Comparison of ENCODE assay signal across 8 mouse cellular contexts in the genomic region with DNA sequence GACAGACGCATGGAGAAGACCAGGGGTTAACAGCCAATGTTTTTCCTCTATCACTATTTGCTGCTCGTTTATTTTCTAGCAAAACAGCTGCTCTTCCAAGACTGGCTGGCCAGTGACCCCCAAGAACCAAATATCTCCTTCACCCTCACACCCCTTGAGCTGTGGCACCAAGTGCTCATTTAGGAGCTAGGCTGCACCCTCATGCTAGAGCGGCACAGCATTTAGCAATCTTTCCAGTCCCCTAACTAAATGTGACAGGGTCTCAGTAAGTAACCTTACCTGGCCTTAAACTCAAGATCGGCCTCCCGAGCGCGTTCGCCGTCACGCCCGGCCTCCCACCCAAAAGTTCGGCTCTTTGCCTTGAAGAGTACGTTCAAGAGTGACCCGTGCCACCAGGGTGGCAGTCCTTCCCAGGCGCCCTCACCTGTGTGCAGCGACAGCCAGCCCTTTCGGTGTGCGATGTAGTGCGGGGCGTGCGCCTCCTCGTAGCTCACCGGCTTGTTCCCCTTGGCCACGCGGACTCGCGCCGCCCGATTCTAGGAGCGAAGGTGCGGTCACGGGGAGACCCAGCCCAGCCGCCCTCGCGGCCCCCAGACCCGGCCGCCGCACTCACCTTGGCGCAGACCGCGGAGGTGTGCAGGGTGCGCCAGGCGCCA. TPM values are rescaled to one million over a fixed set of nuclear protein-coding genes. Genes with fewer than 3 reads are reported as not detected.
A peak's percentile ranks its signal among the peaks of the same experiment; 100 is the strongest.
DNase-seq lines count a peak whose midpoint lies in the region; ATAC-seq and TF ChIP-seq lines count a peak whose summit lies in the region.

No protein-coding gene starts in this region.

- intact Hi-C loops in left cerebral cortex, postnatal 4 days (cut with DNase I) = loop anchor here (10.0 kb wide), 2 partner anchors 142 to 222 kb away; partner anchors contain the start of gene Ankrd36

- H3K4me2 ChIP-seq in kidney, embryonic 14.5 days (replicated peaks; ENCODE audit: low read depth, low read length) = peak overlapping the region; percentile 78
- H3K4me2 ChIP-seq in hindbrain, embryonic 12.5 days (replicated peaks) = peak overlapping the region; percentile 88
- H3K4me2 ChIP-seq in liver, postnatal 0 days (ENCODE audit: low read depth, low read length) = peak overlapping the region; percentile 94

- H3K9ac ChIP-seq in kidney, embryonic 14.5 days (ENCODE audit: low read depth, low read length) = peak overlapping the region; percentile 93
- H3K9ac ChIP-seq in ES-Bruce4 (ENCODE audit: low read depth, poor library complexity, severe bottlenecking) = peak overlapping the region; percentile 93
- peak overlapping the region; percentile 93 for H3K9ac ChIP-seq in hindbrain, embryonic 12.5 days
- H3K9ac ChIP-seq in liver, postnatal 0 days (replicated peaks) = peak overlapping the region; percentile 96

- no peak for TF ChIP-seq CTCF in ES-Bruce4 (IDR thresholded peaks at IDR 0.05; ENCODE audit: low read depth, low read length)
- TF ChIP-seq CTCF in liver, postnatal 0 days (IDR thresholded peaks at IDR 0.05; ENCODE audit: low read depth) = no peak

- peaks cover 19% of the 10 kb centered on the region for H3K36me3 ChIP-seq in kidney, embryonic 14.5 days (ENCODE audit: control insufficient read depth, insufficient read depth, low read length)
- H3K36me3 ChIP-seq in ES-Bruce4 (ENCODE audit: control insufficient read depth, insufficient read depth, low read length, poor library complexity, severe bottlenecking) = peaks cover 18% of the 10 kb centered on the region
- peaks cover 20% of the 10 kb centered on the region for H3K36me3 ChIP-seq in hindbrain, embryonic 12.5 days
- no peaks in the 10 kb centered on the region for H3K36me3 ChIP-seq in liver, postnatal 0 days (replicated peaks; ENCODE audit: insufficient read depth, low read length)

- peak overlapping the region; percentile 80 for H3K27ac ChIP-seq in kidney, embryonic 14.5 days (ENCODE audit: low read depth, low read length)
- H3K27ac ChIP-seq in ES-Bruce4 (ENCODE audit: insufficient read depth, low read length) = no peak overlapping the region
- H3K27ac ChIP-seq in hindbrain, embryonic 12.5 days = peak overlapping the region; percentile 71
- peak overlapping the region; percentile 79 for H3K27ac ChIP-seq in liver, postnatal 0 days (ENCODE audit: low read depth)

- H3K27me3 ChIP-seq in kidney, embryonic 14.5 days (ENCODE audit: control insufficient read depth, insufficient read depth, low read length) = no peaks in the 10 kb centered on the region
- H3K27me3 ChIP-seq in ES-Bruce4 (ENCODE audit: control insufficient read depth, insufficient read depth, low read length, poor library complexity, severe bottlenecking) = no peaks in the 10 kb centered on the region
- H3K27me3 ChIP-seq in hindbrain, embryonic 12.5 days = no peaks in the 10 kb centered on the region
- no peaks in the 10 kb centered on the region for H3K27me3 ChIP-seq in liver, postnatal 0 days (ENCODE audit: insufficient read depth, low read length)

- peak; percentile 81 for ATAC-seq in kidney, embryonic 14.5 days (ENCODE audit: low FRiP score, low TSS enrichment)
- peak; percentile 82 for ATAC-seq in hindbrain, embryonic 12.5 days (ENCODE audit: low FRiP score)
- peak; percentile 77 for ATAC-seq in liver, postnatal 0 days
- ATAC-seq in neutrophil, adult 5-6 weeks (ENCODE audit: extremely low read depth, insufficient number of reproducible peaks, low FRiP score, poor library complexity, severe bottlenecking) = peak; percentile 27; the same call in 1 of the 2 replicates

- H3K4me1 ChIP-seq in kidney, embryonic 14.5 days (ENCODE audit: control insufficient read depth, insufficient read depth, low read length) = peaks cover 8% of the 10 kb centered on the region; the same call in 1 of the 2 replicates
- H3K4me1 ChIP-seq in ES-Bruce4 (ENCODE audit: control insufficient read depth, insufficient read depth, low read length) = peaks cover 1% of the 10 kb centered on the region
- peaks cover 15% of the 10 kb centered on the region for H3K4me1 ChIP-seq in hindbrain, embryonic 12.5 days
- H3K4me1 ChIP-seq in liver, postnatal 0 days (ENCODE audit: insufficient read depth) = peaks cover 17% of the 10 kb centered on the region

- DNase-seq in kidney, postnatal 10 days = no peak
- peak; percentile 33 for DNase-seq in c-Kit-positive CD71-positive TER-119-positive erythroid progenitor cells, embryonic 14.5 days (ENCODE audit: low spot score)
- DNase-seq in liver, postnatal 0 days = no peak
- no peak for DNase-seq in left cerebral cortex, postnatal 4 days

- under 1% methylated on average over 43 of the region's 43 CpGs for WGBS in kidney, embryonic 14.5 days
- WGBS in hindbrain, embryonic 12.5 days = 1% methylated on average over 43 of the region's 43 CpGs
- WGBS in liver, postnatal 0 days (ENCODE audit: insufficient replicate concordance) = 1% methylated on average over 43 of the region's 43 CpGs

- no peak for TF ChIP-seq POLR2A in ES-Bruce4 (IDR thresholded peaks at IDR 0.05; ENCODE audit: insufficient read depth, low read length)

- H3K9me3 ChIP-seq in kidney, embryonic 14.5 days (ENCODE audit: control insufficient read depth, low read length) = no peaks in the 10 kb centered on the region
- H3K9me3 ChIP-seq in ES-Bruce4 (replicated peaks; ENCODE audit: control insufficient read depth, insufficient read depth, low read length, poor library complexity, severe bottlenecking) = no peaks in the 10 kb centered on the region
- H3K9me3 ChIP-seq in hindbrain, embryonic 12.5 days (replicated peaks) = no peaks in the 10 kb centered on the region
- H3K9me3 ChIP-seq in liver, postnatal 0 days (ENCODE audit: low read length) = no peaks in the 10 kb centered on the region

- TF ChIP-seq EP300 in ES-Bruce4 (IDR thresholded peaks at IDR 0.05; ENCODE audit: insufficient read depth, low read depth, low read length) = no peak
- TF ChIP-seq EP300 in liver, postnatal 0 days (IDR thresholded peaks at IDR 0.05; ENCODE audit: low read depth) = no peak

- peak overlapping the region; percentile 99 for H3K4me3 ChIP-seq in kidney, embryonic 14.5 days (ENCODE audit: low read length)
- H3K4me3 ChIP-seq in ES-Bruce4 (ENCODE audit: low read depth, low read length) = peak overlapping the region; percentile 93
- H3K4me3 ChIP-seq in hindbrain, embryonic 12.5 days = peak overlapping the region; percentile 96
- peak overlapping the region; percentile 98 for H3K4me3 ChIP-seq in liver, postnatal 0 days (ENCODE audit: low read depth, low read length)

RNA-seq across cellular contexts. Expression of gene Mrps24, which starts 8.5 kb away (rescaled TPM):
- 206 and 264 TPM in 2 replicates for polyA plus RNA-seq in kidney, embryonic 14.5 days (2014; fragmentation: Nextera tagmentation; extraction: Ambion mirVana)
- polyA plus RNA-seq in ES-Bruce4 (2011; ENCODE audit: insufficient read depth, insufficient read length, low read depth, missing spikeins) = 61.8 and 69.3 TPM in 2 replicates
- polyA plus RNA-seq in hindbrain, embryonic 12.5 days (2016; fragmentation: Nextera tagmentation; extraction: Ambion mirVana) = 137 and 162 TPM in 2 replicates
- 119 and 122 TPM in 2 replicates for polyA plus RNA-seq in liver, postnatal 0 days (2015; fragmentation: Nextera tagmentation; extraction: Ambion mirVana)
- total RNA-seq in neutrophil, adult 5-6 weeks (2017) = 29.9 and 38.4 TPM in 2 replicates
- total RNA-seq in left cerebral cortex, postnatal 4 days (2021) = 10 to 100 TPM; 90.3 to 93.2 TPM

RNA-seq across cellular contexts. Expression of gene Urgcp, which starts 55.2 kb away (rescaled TPM):
- polyA plus RNA-seq in kidney, embryonic 14.5 days (2014; fragmentation: Nextera tagmentation; extraction: Ambion mirVana) = 9.9 and 15.1 TPM in 2 replicates
- polyA plus RNA-seq in ES-Bruce4 (2011; ENCODE audit: insufficient read depth, insufficient read length, low read depth, missing spikeins) = 10.6 and 11.7 TPM in 2 replicates
- 26.1 and 26.6 TPM in 2 replicates for polyA plus RNA-seq in hindbrain, embryonic 12.5 days (2016; fragmentation: Nextera tagmentation; extraction: Ambion mirVana)
- 7.1 and 8.2 TPM in 2 replicates for polyA plus RNA-seq in liver, postnatal 0 days (2015; fragmentation: Nextera tagmentation; extraction: Ambion mirVana)
- 6.8 and 7.2 TPM in 2 replicates for total RNA-seq in neutrophil, adult 5-6 weeks (2017)
- 10 to 100 TPM; 41.5 to 52.4 TPM for total RNA-seq in left cerebral cortex, postnatal 4 days (2021)

Comparison
In these comparisons a context has a peak if more than half of its experiments do, and no peak if none do; other contexts are left out.
1. ATAC-seq: peak in every context shown above with its lines; median percentile 82 in hindbrain, embryonic 12.5 days; 81 in kidney, embryonic 14.5 days; 77 in liver, postnatal 0 days; 27 in neutrophil, adult 5-6 weeks.